Mouse (Mus musculus): ENCODE measurements around the gene Naa35. TPM values are rescaled to one million over a fixed set of nuclear protein-coding genes. Genes with fewer than 3 reads are reported as not detected.
"Not testable (repeated sequence)": the region's sequence is repeated elsewhere in the genome, so short reads cannot be mapped to it uniquely, and the experiment has no call there.

The Naa35 gene
- polyA plus RNA-seq, 1 experiment from 2014 or later, result 120 TPM

- no peak overlapping the region for H3K4me3 ChIP-seq (ENCODE audit: low read depth, low read length)
- H3K4me1 ChIP-seq (replicated peaks; ENCODE audit: control insufficient read depth, insufficient read depth, low read length), result 0 out of 2 replicates have a peak, but pooled peaks cover 2% of the 10 kb centered on the region
- H3K27me3 ChIP-seq (ENCODE audit: control insufficient read depth, insufficient read depth, low read length), result no peaks in the 10 kb centered on the region
- H3K4me2 ChIP-seq (replicated peaks; ENCODE audit: low read depth, low read length), result no peak overlapping the region
- H3K9me3 ChIP-seq (ENCODE audit: control insufficient read depth, low read length), result no peaks in the 10 kb centered on the region
- ATAC-seq (ENCODE audit: low FRiP score), result no peak
- no peaks in the 10 kb centered on the region for H3K36me3 ChIP-seq (ENCODE audit: control insufficient read depth, insufficient read depth, low read length)
- no peak overlapping the region for H3K27ac ChIP-seq (ENCODE audit: low read depth, low read length)
- DNase-seq (ENCODE audit: low spot score), result no peak
- WGBS, result 90% methylated on average over 4 of the region's 4 CpGs
- H3K9ac ChIP-seq (ENCODE audit: low read depth, low read length), result no peak overlapping the region
Measured at GRCm38 (mm10) chr13:59589672-59590071, 4.6 kb downstream of the Naa35 start.

GRCm38 (mm10) chr13:59590691-59591090 is 5.6 kb downstream of the Naa35 start:
- H3K27ac ChIP-seq (ENCODE audit: low read depth, low read length), result no peak overlapping the region
- H3K9me3 ChIP-seq (ENCODE audit: control insufficient read depth, low read length), result no peaks in the 10 kb centered on the region
- no peak overlapping the region for H3K4me2 ChIP-seq (replicated peaks; ENCODE audit: low read depth, low read length)
- no peak for ATAC-seq (ENCODE audit: low FRiP score)
- no peak overlapping the region for H3K9ac ChIP-seq (ENCODE audit: low read depth, low read length)
- DNase-seq (ENCODE audit: low spot score), result no peak
- H3K4me1 ChIP-seq (replicated peaks; ENCODE audit: control insufficient read depth, insufficient read depth, low read length), result 0 out of 2 replicates have a peak, but pooled peaks cover 2% of the 10 kb centered on the region
- 87% methylated on average over 4 of the region's 4 CpGs for WGBS
- no peaks in the 10 kb centered on the region for H3K36me3 ChIP-seq (ENCODE audit: control insufficient read depth, insufficient read depth, low read length)
- no peak overlapping the region for H3K4me3 ChIP-seq (ENCODE audit: low read depth, low read length)
- no peaks in the 10 kb centered on the region for H3K27me3 ChIP-seq (ENCODE audit: control insufficient read depth, insufficient read depth, low read length)

GRCm38 (mm10) chr13:59592058-59592457 is 7.0 kb downstream of the Naa35 start:
- not testable (repeated sequence) for H3K4me1 ChIP-seq (replicated peaks; ENCODE audit: control insufficient read depth, insufficient read depth, low read length); H3K9ac ChIP-seq (ENCODE audit: low read depth, low read length); H3K4me3 ChIP-seq (ENCODE audit: low read depth, low read length); H3K9me3 ChIP-seq (ENCODE audit: control insufficient read depth, low read length); H3K4me2 ChIP-seq (replicated peaks; ENCODE audit: low read depth, low read length); H3K27me3 ChIP-seq (ENCODE audit: control insufficient read depth, insufficient read depth, low read length); DNase-seq (ENCODE audit: low spot score); H3K36me3 ChIP-seq (ENCODE audit: control insufficient read depth, insufficient read depth, low read length); H3K27ac ChIP-seq (ENCODE audit: low read depth, low read length); ATAC-seq (ENCODE audit: low FRiP score)
- 93% methylated on average over 3 of the region's 3 CpGs for WGBS

- Histone ChIP-seq H3K9ac (ENCODE audit: low read depth, low read length) (no peak overlapping the region), H3K27ac (ENCODE audit: low read depth, low read length) (no peak overlapping the region), H3K36me3 (ENCODE audit: control insufficient read depth, insufficient read depth, low read length) (no peaks in the 10 kb centered on the region), H3K9me3 (ENCODE audit: control insufficient read depth, low read length) (no peaks in the 10 kb centered on the region), H3K4me1 (replicated peaks; ENCODE audit: control insufficient read depth, insufficient read depth, low read length) (no peaks in the 10 kb centered on the region), H3K27me3 (ENCODE audit: control insufficient read depth, insufficient read depth, low read length) (no peaks in the 10 kb centered on the region), H3K4me2 (replicated peaks; ENCODE audit: low read depth, low read length) (no peak overlapping the region), H3K4me3 (ENCODE audit: low read depth, low read length) (no peak overlapping the region)
- DNase-seq (ENCODE audit: low spot score), result no peak
- WGBS, result 100% methylated on average over 1 of the region's 1 CpGs
- no peak for ATAC-seq (ENCODE audit: low FRiP score)
Measured at GRCm38 (mm10) chr13:59592630-59593029, 7.6 kb downstream of the Naa35 start.

- no peak overlapping the region for H3K27ac ChIP-seq (ENCODE audit: low read depth, low read length)
- 92% methylated on average over 5 of the region's 5 CpGs for WGBS
- H3K27me3 ChIP-seq (ENCODE audit: control insufficient read depth, insufficient read depth, low read length), result no peaks in the 10 kb centered on the region
- no peak overlapping the region for H3K9ac ChIP-seq (ENCODE audit: low read depth, low read length)
- H3K36me3 ChIP-seq (ENCODE audit: control insufficient read depth, insufficient read depth, low read length), result peaks cover 9% of the 10 kb centered on the region; the same call in 1 of the 2 replicates
- no peak overlapping the region for H3K4me2 ChIP-seq (replicated peaks; ENCODE audit: low read depth, low read length)
- H3K4me3 ChIP-seq (ENCODE audit: low read depth, low read length), result no peak overlapping the region
- no peak for DNase-seq (ENCODE audit: low spot score)
- no peaks in the 10 kb centered on the region for H3K9me3 ChIP-seq (ENCODE audit: control insufficient read depth, low read length)
- H3K4me1 ChIP-seq (replicated peaks; ENCODE audit: control insufficient read depth, insufficient read depth, low read length), result no peaks in the 10 kb centered on the region
- ATAC-seq (ENCODE audit: low FRiP score), result no peak
Measured at GRCm38 (mm10) chr13:59603096-59603495, 18.0 kb downstream of the Naa35 start.

GRCm38 (mm10) chr13:59604511-59604910 is 19.5 kb downstream of the Naa35 start:
- no peaks in the 10 kb centered on the region for H3K9me3 ChIP-seq (ENCODE audit: control insufficient read depth, low read length)
- ATAC-seq (ENCODE audit: low FRiP score) (no peak), DNase-seq (ENCODE audit: low spot score) (no peak)
- no peaks in the 10 kb centered on the region for H3K27me3 ChIP-seq (ENCODE audit: control insufficient read depth, insufficient read depth, low read length)
- H3K27ac ChIP-seq (ENCODE audit: low read depth, low read length), result no peak overlapping the region
- no peak overlapping the region for H3K4me2 ChIP-seq (replicated peaks; ENCODE audit: low read depth, low read length)
- 56% methylated on average over 1 of the region's 1 CpGs for WGBS
- no peak overlapping the region for H3K9ac ChIP-seq (ENCODE audit: low read depth, low read length)
- H3K4me3 ChIP-seq (ENCODE audit: low read depth, low read length), result no peak overlapping the region
- no peaks in the 10 kb centered on the region for H3K4me1 ChIP-seq (replicated peaks; ENCODE audit: control insufficient read depth, insufficient read depth, low read length)
- H3K36me3 ChIP-seq (ENCODE audit: control insufficient read depth, insufficient read depth, low read length), result peaks cover 14% of the 10 kb centered on the region; the same call in 1 of the 2 replicates

GRCm38 (mm10) chr13:59605221-59605922 is 20.3 kb downstream of the Naa35 start:
- Histone ChIP-seq H3K4me2 (replicated peaks; ENCODE audit: low read depth, low read length) (no peak overlapping the region), H3K9me3 (ENCODE audit: control insufficient read depth, low read length) (no peaks in the 10 kb centered on the region), H3K36me3 (ENCODE audit: control insufficient read depth, insufficient read depth, low read length) (peaks cover 17% of the 10 kb centered on the region; the same call in 1 of the 2 replicates), H3K4me1 (replicated peaks; ENCODE audit: control insufficient read depth, insufficient read depth, low read length) (no peaks in the 10 kb centered on the region), H3K4me3 (ENCODE audit: low read depth, low read length) (no peak overlapping the region), H3K9ac (ENCODE audit: low read depth, low read length) (no peak overlapping the region), H3K27me3 (ENCODE audit: control insufficient read depth, insufficient read depth, low read length) (no peaks in the 10 kb centered on the region), H3K27ac (ENCODE audit: low read depth, low read length) (no peak overlapping the region)
- WGBS, result 89% methylated on average over 10 of the region's 10 CpGs
- DNase-seq (ENCODE audit: low spot score) (no peak), ATAC-seq (ENCODE audit: low FRiP score) (no peak)

GRCm38 (mm10) chr13:59609885-59610284 is 24.8 kb downstream of the Naa35 start:
- Histone ChIP-seq H3K4me2 (replicated peaks; ENCODE audit: low read depth, low read length) (no peak overlapping the region), H3K4me1 (replicated peaks; ENCODE audit: control insufficient read depth, insufficient read depth, low read length) (no peaks in the 10 kb centered on the region), H3K27me3 (ENCODE audit: control insufficient read depth, insufficient read depth, low read length) (no peaks in the 10 kb centered on the region), H3K36me3 (ENCODE audit: control insufficient read depth, insufficient read depth, low read length) (peaks cover 15% of the 10 kb centered on the region; the same call in 1 of the 2 replicates), H3K4me3 (ENCODE audit: low read depth, low read length) (no peak overlapping the region), H3K9ac (ENCODE audit: low read depth, low read length) (no peak overlapping the region), H3K27ac (ENCODE audit: low read depth, low read length) (no peak overlapping the region), H3K9me3 (ENCODE audit: control insufficient read depth, low read length) (no peaks in the 10 kb centered on the region)
- ATAC-seq (ENCODE audit: low FRiP score) (no peak), DNase-seq (ENCODE audit: low spot score) (no peak)
- WGBS, result 91% methylated on average over 4 of the region's 4 CpGs

GRCm38 (mm10) chr13:59610437-59610836 is 25.4 kb downstream of the Naa35 start:
- Histone ChIP-seq H3K4me2 (replicated peaks; ENCODE audit: low read depth, low read length) (no peak overlapping the region), H3K36me3 (ENCODE audit: control insufficient read depth, insufficient read depth, low read length) (peaks cover 17% of the 10 kb centered on the region; the same call in 1 of the 2 replicates), H3K4me1 (replicated peaks; ENCODE audit: control insufficient read depth, insufficient read depth, low read length) (no peaks in the 10 kb centered on the region), H3K9me3 (ENCODE audit: control insufficient read depth, low read length) (no peaks in the 10 kb centered on the region), H3K27me3 (ENCODE audit: control insufficient read depth, insufficient read depth, low read length) (no peaks in the 10 kb centered on the region), H3K27ac (ENCODE audit: low read depth, low read length) (no peak overlapping the region), H3K9ac (ENCODE audit: low read depth, low read length) (no peak overlapping the region), H3K4me3 (ENCODE audit: low read depth, low read length) (no peak overlapping the region)
- DNase-seq (ENCODE audit: low spot score) (no peak), ATAC-seq (ENCODE audit: low FRiP score) (no peak)
- 100% methylated on average over 2 of the region's 2 CpGs for WGBS

Data from hindbrain, embryonic 11.5 days (tissue).